8 mouse cellular contexts compared by ENCODE assay signal in the genomic region with DNA sequence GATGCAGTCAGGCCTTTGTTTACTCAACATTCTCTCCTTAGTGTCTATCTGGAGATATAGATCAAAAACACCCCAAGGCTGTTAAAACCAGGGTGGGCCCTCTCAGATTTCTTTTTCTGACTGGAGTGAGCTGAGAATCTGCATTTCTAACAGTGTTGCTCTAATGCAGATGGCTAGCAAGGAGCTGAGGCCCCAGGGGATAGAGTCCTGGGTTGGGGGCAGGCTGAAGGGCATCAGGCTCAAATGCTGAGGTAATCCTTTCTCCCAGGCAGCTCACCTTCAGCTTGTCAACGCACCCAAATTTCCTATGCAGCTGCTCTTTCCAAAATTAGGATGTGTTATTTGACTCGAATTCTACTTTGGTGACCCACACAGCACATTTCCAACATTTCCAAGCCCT.
DNase-seq lines count a peak whose midpoint lies in the region; ATAC-seq and TF ChIP-seq lines count a peak whose summit lies in the region.

No protein-coding gene starts in this region.

- no peak for ATAC-seq in liver, embryonic 11.5 days (replicated peaks; ENCODE audit: low FRiP score)
- ATAC-seq in liver, postnatal 0 days: no peak
- peak; percentile 26; the same call in 1 of the 2 replicates for ATAC-seq in intestine, embryonic 16.5 days
- ATAC-seq in neural tube, embryonic 14.5 days (ENCODE audit: low read depth): peak; percentile 45

- H3K9me3 ChIP-seq in liver, embryonic 11.5 days (ENCODE audit: control insufficient read depth, low read length): peaks cover 5% of the 10 kb centered on the region; the same call in 1 of the 2 replicates
- H3K9me3 ChIP-seq in liver, postnatal 0 days (ENCODE audit: low read length): no peaks in the 10 kb centered on the region
- H3K9me3 ChIP-seq in forebrain, embryonic 10.5 days: peaks cover 9% of the 10 kb centered on the region
- no peaks in the 10 kb centered on the region for H3K9me3 ChIP-seq in intestine, embryonic 16.5 days (ENCODE audit: control insufficient read depth, low read length)
- no peaks in the 10 kb centered on the region; the same call in 1 of the 2 replicates for H3K9me3 ChIP-seq in neural tube, embryonic 14.5 days (ENCODE audit: control insufficient read depth, low read length)

- TF ChIP-seq EP300 in liver, postnatal 0 days (IDR thresholded peaks at IDR 0.05; ENCODE audit: low read depth): no peak

- no peaks in the 10 kb centered on the region for H3K4me1 ChIP-seq in liver, embryonic 11.5 days (replicated peaks; ENCODE audit: control insufficient read depth, insufficient read depth, low read length)
- H3K4me1 ChIP-seq in liver, postnatal 0 days (ENCODE audit: insufficient read depth): no peaks in the 10 kb centered on the region
- peaks cover 26% of the 10 kb centered on the region for H3K4me1 ChIP-seq in forebrain, embryonic 10.5 days
- no peaks in the 10 kb centered on the region for H3K4me1 ChIP-seq in intestine, embryonic 16.5 days (ENCODE audit: control insufficient read depth, insufficient read depth, low read length)
- H3K4me1 ChIP-seq in neural tube, embryonic 14.5 days (ENCODE audit: control insufficient read depth, insufficient read depth, low read length): no peaks in the 10 kb centered on the region; the same call in 1 of the 2 replicates

- no peaks in the 10 kb centered on the region for H3K36me3 ChIP-seq in liver, embryonic 11.5 days (ENCODE audit: control insufficient read depth, insufficient read depth, low read length)
- no peaks in the 10 kb centered on the region for H3K36me3 ChIP-seq in liver, postnatal 0 days (replicated peaks; ENCODE audit: insufficient read depth, low read length)
- H3K36me3 ChIP-seq in forebrain, embryonic 10.5 days (replicated peaks): no peaks in the 10 kb centered on the region
- H3K36me3 ChIP-seq in intestine, embryonic 16.5 days (ENCODE audit: control insufficient read depth, insufficient read depth, low read length): no peaks in the 10 kb centered on the region
- H3K36me3 ChIP-seq in neural tube, embryonic 14.5 days (ENCODE audit: control insufficient read depth, insufficient read depth, low read length): no peaks in the 10 kb centered on the region

- 22% methylated on average over 2 of the region's 2 CpGs for WGBS in liver, embryonic 11.5 days
- 20% methylated on average over 2 of the region's 2 CpGs for WGBS in liver, postnatal 0 days (ENCODE audit: insufficient replicate concordance)
- 19% methylated on average over 2 of the region's 2 CpGs for WGBS in forebrain, embryonic 10.5 days
- WGBS in intestine, embryonic 16.5 days: 15% methylated on average over 2 of the region's 2 CpGs
- WGBS in neural tube, embryonic 14.5 days: 14% methylated on average over 2 of the region's 2 CpGs

- H3K4me3 ChIP-seq in liver, embryonic 11.5 days (ENCODE audit: low read depth, low read length): no peak overlapping the region
- no peak overlapping the region for H3K4me3 ChIP-seq in liver, postnatal 0 days (ENCODE audit: low read depth, low read length)
- peak overlapping the region; percentile 33 for H3K4me3 ChIP-seq in forebrain, embryonic 10.5 days
- H3K4me3 ChIP-seq in intestine, embryonic 16.5 days (ENCODE audit: low read length): 0 out of 2 replicates have a peak overlapping the region, but pooled peaks have one; percentile 5
- H3K4me3 ChIP-seq in neural tube, embryonic 14.5 days (ENCODE audit: low read depth, low read length): no peak overlapping the region

- peak overlapping the region; percentile 32 for H3K4me2 ChIP-seq in liver, embryonic 11.5 days
- no peak overlapping the region for H3K4me2 ChIP-seq in liver, postnatal 0 days (ENCODE audit: low read depth, low read length)
- H3K4me2 ChIP-seq in intestine, embryonic 16.5 days (ENCODE audit: low read depth, low read length): peak overlapping the region; percentile 40; the same call in 1 of the 2 replicates
- H3K4me2 ChIP-seq in neural tube, embryonic 14.5 days (ENCODE audit: low read depth, low read length): peak overlapping the region; percentile 29

- no peak for DNase-seq in liver, embryonic 11.5 days (ENCODE audit: low spot score)
- DNase-seq in liver, postnatal 0 days: no peak
- DNase-seq in forebrain, embryonic 10.5 days (ENCODE audit: extremely low spot score, low spot score): no peak
- no peak for DNase-seq in B cell, adult 2 months
- no peak for DNase-seq in urinary bladder, postnatal 10 days (ENCODE audit: low spot score)
- DNase-seq in left cerebral cortex, postnatal 14 days (ENCODE audit: low spot score in 2 of 2): no peak

- H3K27me3 ChIP-seq in liver, embryonic 11.5 days (replicated peaks; ENCODE audit: control insufficient read depth, insufficient read depth, low read length): no peaks in the 10 kb centered on the region
- no peaks in the 10 kb centered on the region for H3K27me3 ChIP-seq in liver, postnatal 0 days (ENCODE audit: insufficient read depth, low read length)
- no peaks in the 10 kb centered on the region for H3K27me3 ChIP-seq in forebrain, embryonic 10.5 days (ENCODE audit: poor library complexity, severe bottlenecking)
- H3K27me3 ChIP-seq in intestine, embryonic 16.5 days (replicated peaks; ENCODE audit: control insufficient read depth, insufficient read depth, low read length): no peaks in the 10 kb centered on the region
- H3K27me3 ChIP-seq in neural tube, embryonic 14.5 days (ENCODE audit: control insufficient read depth, insufficient read depth, low read length): no peaks in the 10 kb centered on the region

- H3K9ac ChIP-seq in liver, embryonic 11.5 days (ENCODE audit: low read depth, low read length): no peak overlapping the region
- no peak overlapping the region for H3K9ac ChIP-seq in liver, postnatal 0 days (replicated peaks)
- no peak overlapping the region for H3K9ac ChIP-seq in intestine, embryonic 16.5 days (ENCODE audit: low read depth, low read length)
- H3K9ac ChIP-seq in neural tube, embryonic 14.5 days (replicated peaks; ENCODE audit: low read depth, low read length): no peak overlapping the region

- no peak overlapping the region for H3K27ac ChIP-seq in liver, embryonic 11.5 days (ENCODE audit: low read depth, low read length)
- H3K27ac ChIP-seq in liver, postnatal 0 days (ENCODE audit: low read depth): no peak overlapping the region
- peak overlapping the region; percentile 80 for H3K27ac ChIP-seq in forebrain, embryonic 10.5 days
- no peak overlapping the region for H3K27ac ChIP-seq in intestine, embryonic 16.5 days (ENCODE audit: low read length)
- peak overlapping the region; percentile 23; the same call in 1 of the 2 replicates for H3K27ac ChIP-seq in neural tube, embryonic 14.5 days (ENCODE audit: low read depth, low read length)

- intact Hi-C loops in left cerebral cortex, postnatal 14 days (cut with DNase I): loop anchor here (10.0 kb wide), 1 partner anchor 74 kb away; no protein-coding TSS in a partner anchor

- TF ChIP-seq CTCF in liver, postnatal 0 days (IDR thresholded peaks at IDR 0.05; ENCODE audit: low read depth): no peak

Comparison
In these comparisons a context has a peak if more than half of its experiments do, and no peak if none do; other contexts are left out.
1. ATAC-seq: peak in intestine, embryonic 16.5 days (single experiment) and neural tube, embryonic 14.5 days (single experiment); none in liver, embryonic 11.5 days (single experiment) and liver, postnatal 0 days (single experiment).
2. H3K27ac ChIP-seq: peak in forebrain, embryonic 10.5 days (single experiment) and neural tube, embryonic 14.5 days (single experiment); none in liver, embryonic 11.5 days (single experiment), liver, postnatal 0 days (single experiment) and intestine, embryonic 16.5 days (single experiment).
3. H3K4me3 ChIP-seq: peak in forebrain, embryonic 10.5 days (single experiment) and intestine, embryonic 16.5 days (single experiment); none in liver, embryonic 11.5 days (single experiment), liver, postnatal 0 days (single experiment) and neural tube, embryonic 14.5 days (single experiment).